Comparison of ENCODE assay signal across 14 mouse cellular contexts in genomic region chr3:152113496-152113895, GRCm38 (mm10). TPM values are rescaled to one million over a fixed set of nuclear protein-coding genes. Genes with fewer than 3 reads are reported as not detected.
A peak's percentile ranks its signal among the peaks of the same experiment; 100 is the strongest.
DNase-seq lines count a peak whose midpoint lies in the region; ATAC-seq and TF ChIP-seq lines count a peak whose summit lies in the region.
"Had no signal": no experiment of that assay in that cellular context is flagged by ENCODE, and none has a peak within 500 bp of the region (broad histone marks: within the 10 kb centered on the region; RNA-seq: fewer than 3 reads in every experiment).

No protein-coding gene starts in this region.

- H3K9ac ChIP-seq in MEL (ENCODE audit: control insufficient read depth, low read depth, low read length, poor library complexity, severe bottlenecking), result no peak overlapping the region
- no peak overlapping the region for H3K9ac ChIP-seq in embryonic facial prominence, embryonic 12.5 days
- H3K9ac ChIP-seq in kidney, embryonic 15.5 days, result no peak overlapping the region
- H3K9ac ChIP-seq in liver, embryonic 12.5 days, result no peak overlapping the region
- H3K9ac ChIP-seq: neural tube, embryonic 13.5 days had no signal

- no peaks in the 10 kb centered on the region for H3K27me3 ChIP-seq in MEL (ENCODE audit: control insufficient read depth in 1 of 2, insufficient read depth in 2 of 2, low read length in 2 of 2)
- H3K27me3 ChIP-seq in embryonic facial prominence, embryonic 12.5 days, result no peaks in the 10 kb centered on the region
- peaks cover 5% of the 10 kb centered on the region; the same call in 1 of the 2 replicates for H3K27me3 ChIP-seq in kidney, embryonic 15.5 days
- peaks cover 31% of the 10 kb centered on the region for H3K27me3 ChIP-seq in liver, embryonic 12.5 days (replicated peaks)
- no peaks in the 10 kb centered on the region for H3K27me3 ChIP-seq in cerebellum, adult 2 months (ENCODE audit: control insufficient read depth, insufficient read depth, low read length)

- TF ChIP-seq POLR2A in MEL (IDR thresholded peaks at IDR 0.05; ENCODE audit: control insufficient read depth in 1 of 2, insufficient read depth in 1 of 2, low read depth in 1 of 2, low read length in 2 of 2, poor library complexity in 1 of 2), result no peak
- TF ChIP-seq POLR2A in cerebellum, adult 2 months (IDR thresholded peaks at IDR 0.05; ENCODE audit: borderline replicate concordance, insufficient read depth, low read length), result no peak

- peaks cover 9 to 30% of the 10 kb centered on the region in 2 experiments; a peak in 3 of 4 replicates for H3K4me1 ChIP-seq in MEL (ENCODE audit: control insufficient read depth in 1 of 2, insufficient read depth in 2 of 2, low read length in 2 of 2)
- H3K4me1 ChIP-seq in embryonic facial prominence, embryonic 12.5 days, result peaks cover 41% of the 10 kb centered on the region
- H3K4me1 ChIP-seq in kidney, embryonic 15.5 days, result peaks cover 23% of the 10 kb centered on the region
- peaks cover 42% of the 10 kb centered on the region for H3K4me1 ChIP-seq in liver, embryonic 12.5 days
- H3K4me1 ChIP-seq in cerebellum, adult 2 months (ENCODE audit: control insufficient read depth, insufficient read depth, low read length), result no peaks in the 10 kb centered on the region; the same call in 1 of the 2 replicates

- peaks cover 0 to 28% of the 10 kb centered on the region in 2 experiments; a peak in 2 of 4 replicates for H3K36me3 ChIP-seq in MEL (ENCODE audit: control insufficient read depth in 1 of 2, insufficient read depth in 2 of 2, low read length in 2 of 2)
- H3K36me3 ChIP-seq in embryonic facial prominence, embryonic 12.5 days, result no peaks in the 10 kb centered on the region
- no peaks in the 10 kb centered on the region for H3K36me3 ChIP-seq in kidney, embryonic 15.5 days
- H3K36me3 ChIP-seq in liver, embryonic 12.5 days, result no peaks in the 10 kb centered on the region
- H3K36me3 ChIP-seq: neural tube, embryonic 13.5 days had no signal

- no peaks in the 10 kb centered on the region for H3K79me2 ChIP-seq in MEL (ENCODE audit: control insufficient read depth, insufficient read depth, low read length, poor library complexity)

- WGBS in embryonic facial prominence, embryonic 12.5 days, result 68% methylated on average over 7 of the region's 7 CpGs
- 78% methylated on average over 7 of the region's 7 CpGs for WGBS in kidney, embryonic 15.5 days
- WGBS in liver, embryonic 12.5 days (ENCODE audit: insufficient replicate concordance), result 57% methylated on average over 7 of the region's 7 CpGs
- 87% methylated on average over 7 of the region's 7 CpGs for WGBS in cerebellum, adult 2 months

- no peak overlapping the region for H3K4me2 ChIP-seq in embryonic facial prominence, embryonic 12.5 days (replicated peaks)
- H3K4me2 ChIP-seq in kidney, embryonic 15.5 days, result no peak overlapping the region
- peak overlapping the region; percentile 17; the same call in 1 of the 2 replicates for H3K4me2 ChIP-seq in liver, embryonic 12.5 days
- H3K4me2 ChIP-seq: neural tube, embryonic 13.5 days had no signal

- no peak for DNase-seq in MEL (ENCODE audit: low read depth, low spot score)
- DNase-seq in lung, postnatal 14 days, result no peak
- no peak for DNase-seq in cerebellum, adult 2 months
- DNase-seq in embryo, embryonic 11 days, result no peak
- DNase-seq: adrenal gland, adult 8-10 months; gastrocnemius, postnatal 10 days; lung, postnatal 10 days; retina, postnatal 1 day; thymus, postnatal 25 days had no signal

- TF ChIP-seq EP300 in MEL (IDR thresholded peaks at IDR 0.05; ENCODE audit: low read depth in 1 of 2, low read length in 2 of 2), result no peak; a peak in 1 of 4 replicates

- TF ChIP-seq RAD21 in MEL (IDR thresholded peaks at IDR 0.05; ENCODE audit: low read depth, low read length), result no peak

- peak overlapping the region; percentile 19; the same call in 1 of the 2 replicates for H3K27ac ChIP-seq in MEL (ENCODE audit: control insufficient read depth, low read depth, low read length)
- peak overlapping the region; percentile 37; the same call in 1 of the 2 replicates for H3K27ac ChIP-seq in embryonic facial prominence, embryonic 12.5 days
- H3K27ac ChIP-seq in kidney, embryonic 15.5 days, result no peak overlapping the region
- peak overlapping the region; percentile 86 for H3K27ac ChIP-seq in liver, embryonic 12.5 days
- no peak overlapping the region for H3K27ac ChIP-seq in cerebellum, adult 2 months (ENCODE audit: insufficient read depth, low read length)
- H3K27ac ChIP-seq: neural tube, embryonic 13.5 days had no signal

- H3K4me3 ChIP-seq in MEL (ENCODE audit: control insufficient read depth in 1 of 2, insufficient read depth in 1 of 2, low read depth in 2 of 2, low read length in 2 of 2), result no peak overlapping the region
- no peak overlapping the region for H3K4me3 ChIP-seq in embryonic facial prominence, embryonic 12.5 days
- no peak overlapping the region for H3K4me3 ChIP-seq in kidney, embryonic 15.5 days (replicated peaks)
- H3K4me3 ChIP-seq in liver, embryonic 12.5 days, result no peak overlapping the region
- H3K4me3 ChIP-seq in cerebellum, adult 2 months (replicated peaks; ENCODE audit: insufficient read depth, low read depth, low read length), result no peak overlapping the region
- H3K4me3 ChIP-seq: neural tube, embryonic 13.5 days had no signal

- no peak for ATAC-seq in embryonic facial prominence, embryonic 12.5 days (ENCODE audit: insufficient number of reproducible peaks, insufficient read depth, low FRiP score, low TSS enrichment)
- peak; percentile 35; the same call in 1 of the 2 replicates for ATAC-seq in kidney, embryonic 15.5 days (replicated peaks; ENCODE audit: low FRiP score)
- peak; percentile 43 for ATAC-seq in liver, embryonic 12.5 days
- ATAC-seq: midbrain, embryonic 16.5 days had no signal

- TF ChIP-seq CTCF in MEL (IDR thresholded peaks at IDR 0.05 in 2 of 3, conservative IDR thresholded peaks at IDR 0.05 in 1 of 3; ENCODE audit: control insufficient read depth in 1 of 3, insufficient read depth in 1 of 3, low read depth in 2 of 3, low read length in 3 of 3, poor library complexity in 1 of 3, severe bottlenecking in 1 of 3), result no peak
- no peak for TF ChIP-seq CTCF in cerebellum, adult 2 months (IDR thresholded peaks at IDR 0.05; ENCODE audit: borderline replicate concordance, insufficient read depth, low read depth, low read length)

- H3K9me3 ChIP-seq in MEL (replicated peaks; ENCODE audit: insufficient read depth, low read length), result no peaks in the 10 kb centered on the region
- no peaks in the 10 kb centered on the region for H3K9me3 ChIP-seq in embryonic facial prominence, embryonic 12.5 days
- no peaks in the 10 kb centered on the region for H3K9me3 ChIP-seq in kidney, embryonic 15.5 days (replicated peaks)
- no peaks in the 10 kb centered on the region for H3K9me3 ChIP-seq in liver, embryonic 12.5 days (replicated peaks)
- H3K9me3 ChIP-seq: neural tube, embryonic 13.5 days had no signal

TF ChIP-seq in MEL, 35 proteins besides CTCF, POLR2A, EP300 and RAD21:
- TF ChIP-seq CHD2 (IDR thresholded peaks at IDR 0.05; ENCODE audit: low read length) (no peak), HCFC1 (IDR thresholded peaks at IDR 0.05; ENCODE audit: low read depth, low read length) (no peak), NRF1 (IDR thresholded peaks at IDR 0.05; ENCODE audit: insufficient read depth, low read depth, low read length, poor library complexity, severe bottlenecking) (no peak), E2F4 (IDR thresholded peaks at IDR 0.05; ENCODE audit: borderline replicate concordance, low read depth, low read length) (no peak), MXI1 (IDR thresholded peaks at IDR 0.05; ENCODE audit: low read depth, low read length) (no peak), MAX (IDR thresholded peaks at IDR 0.05; ENCODE audit: low read length) (no peak), RCOR1 (IDR thresholded peaks at IDR 0.05; ENCODE audit: low read depth, low read length) (no peak), MAFK (IDR thresholded peaks at IDR 0.05; ENCODE audit: borderline replicate concordance, low read depth, low read length) (no peak), ZNF384 (IDR thresholded peaks at IDR 0.05; ENCODE audit: low read depth, low read length) (no peak), ETS1 (IDR thresholded peaks at IDR 0.05; ENCODE audit: low read depth, low read length) (no peak), JUND (IDR thresholded peaks at IDR 0.05; ENCODE audit: low read depth, low read length) (no peak), TCF12 (IDR thresholded peaks at IDR 0.05; ENCODE audit: low read depth, low read length) (no peak), ZKSCAN1 (IDR thresholded peaks at IDR 0.05; ENCODE audit: low read depth, low read length) (no peak), MAZ (IDR thresholded peaks at IDR 0.05; ENCODE audit: low read depth, low read length) (no peak), KAT2A (conservative IDR thresholded peaks at IDR 0.05; ENCODE audit: low read depth, low read length) (no peak), BHLHE40 (IDR thresholded peaks at IDR 0.05; ENCODE audit: borderline replicate concordance, low read depth, low read length) (no peak), USF1 (IDR thresholded peaks at IDR 0.05; ENCODE audit: low read depth, low read length) (no peak)
TF ChIP-seq in MEL: peak in this region for 0.

RNA-seq across cellular contexts. Expression of gene Gipc2, which starts 52.5 kb away (rescaled TPM):
- total RNA-seq in MEL (2012; rRNA removed), result 0.27 and 0.62 TPM in 2 replicates
- polyA plus RNA-seq in MEL (2012; ENCODE audit: insufficient read depth in 1 of 2, insufficient read length in 2 of 2, low read depth in 1 of 2, low replicate concordance in 2 of 2, missing spikeins in 1 of 2), result under 1 TPM in 1 of 2 experiments, not detected in 1; 0.78 TPM
- 2.4 and 3.5 TPM in 2 replicates for polyA plus RNA-seq in embryonic facial prominence, embryonic 12.5 days (2016; fragmentation: Nextera tagmentation; extraction: Ambion mirVana)
- polyA plus RNA-seq in kidney, embryonic 15.5 days (2015; fragmentation: Nextera tagmentation; extraction: Ambion mirVana), result 25.4 and 30.4 TPM in 2 replicates
- 11.3 and 12.3 TPM in 2 replicates for polyA plus RNA-seq in liver, embryonic 12.5 days (2016; fragmentation: Nextera tagmentation; extraction: Ambion mirVana)
- polyA plus RNA-seq in cerebellum, adult 2 months (2012; rRNA removed), result 9.7 and 10.4 TPM in 2 replicates

Comparison
In these comparisons a context has a peak if more than half of its experiments do, and no peak if none do; other contexts are left out.
1. H3K27ac ChIP-seq: peak in MEL (single experiment), embryonic facial prominence, embryonic 12.5 days (single experiment) and liver, embryonic 12.5 days (single experiment); none in kidney, embryonic 15.5 days (single experiment) and cerebellum, adult 2 months (single experiment).